Mouse (Mus musculus) embryonic fibroblast, embryonic 13.5 days (primary cell): ENCODE measurements around the gene Paxx.

Source experiments
- CTCF ChIP-seq: IDR thresholded peaks from 2 replicates; pipeline ENCODE4 v1.5.1; 2011; ENCODE audit warnings: mild to moderate bottlenecking, control low read depth, low read length, moderate library complexity, borderline replicate concordance; ENCODE audit not compliant: insufficient read depth
- POLR2A ChIP-seq: IDR thresholded peaks from 2 replicates; pipeline ENCODE4 v1.6.1; 2011; ENCODE audit warnings: low read depth, mild to moderate bottlenecking, control low read depth, low read length, moderate library complexity

- TF ChIP-seq POLR2A: no peak
- no peak for TF ChIP-seq CTCF
Observed at GRCm38 (mm10) chr2:25488671-25489068, 27.8 kb upstream of the Paxx start.
